18 mouse cellular contexts compared by ENCODE assay signal in the genomic region with DNA sequence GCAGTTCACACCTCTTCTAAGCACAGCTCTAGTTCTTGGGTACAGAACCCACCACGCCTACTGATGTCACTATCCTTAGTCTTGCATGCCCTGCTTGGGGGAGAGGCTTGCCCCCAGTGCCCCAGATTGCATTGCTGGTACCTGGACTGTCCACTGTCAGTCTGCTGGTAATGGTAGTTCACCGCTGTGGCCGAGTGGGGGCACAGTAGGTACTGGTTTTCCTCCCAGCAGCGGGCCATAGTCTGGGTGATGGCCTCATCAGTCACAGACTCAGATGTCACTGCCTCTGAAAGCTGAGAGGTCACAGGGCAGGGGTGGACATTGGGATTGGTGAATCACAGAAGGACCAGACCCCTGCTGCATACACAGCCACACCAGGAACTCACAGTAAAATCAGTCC. TPM values are rescaled to one million over a fixed set of nuclear protein-coding genes. Genes with fewer than 3 reads are reported as not detected.
DNase-seq lines count a peak whose midpoint lies in the region; ATAC-seq and TF ChIP-seq lines count a peak whose summit lies in the region.
"Had no signal": no experiment of that assay in that cellular context is flagged by ENCODE, and none has a peak within 500 bp of the region (broad histone marks: within the 10 kb centered on the region; RNA-seq: fewer than 3 reads in every experiment).

No protein-coding gene starts in this region.

- peak; percentile 28 to 35 for DNase-seq in cerebellum, postnatal 10 days
- DNase-seq in cerebellum, postnatal 36 days = no peak
- DNase-seq in kidney, postnatal 0 days (ENCODE audit: low spot score) = no peak
- DNase-seq in liver, embryonic 14.5 days (ENCODE audit: low read depth in 3 of 3, low spot score in 3 of 3) = no peak
- DNase-seq in heart, postnatal 4 days = no peak
- DNase-seq: adrenal gland, postnatal 14 days; gastrocnemius, adult 2 months; spleen, adult 18-20 months; thymus, postnatal 25 days had no signal

- no peak overlapping the region for H3K4me2 ChIP-seq in kidney, postnatal 0 days (ENCODE audit: low read length)
- H3K4me2 ChIP-seq in kidney, embryonic 16.5 days (replicated peaks; ENCODE audit: low read depth, low read length) = no peak overlapping the region
- no peak overlapping the region for H3K4me2 ChIP-seq in liver, embryonic 14.5 days (ENCODE audit: low read depth)
- no peak overlapping the region for H3K4me2 ChIP-seq in heart, embryonic 12.5 days
- H3K4me2 ChIP-seq: forebrain, embryonic 15.5 days; heart, embryonic 11.5 days; limb, embryonic 15.5 days; neural tube, embryonic 13.5 days had no signal

- no peaks in the 10 kb centered on the region for H3K4me1 ChIP-seq in kidney, postnatal 0 days (replicated peaks; ENCODE audit: insufficient read depth, low read length)
- no peaks in the 10 kb centered on the region for H3K4me1 ChIP-seq in kidney, embryonic 16.5 days (ENCODE audit: insufficient read depth, low read length)
- no peaks in the 10 kb centered on the region for H3K4me1 ChIP-seq in ES-Bruce4 (ENCODE audit: control insufficient read depth, insufficient read depth, low read length)
- H3K4me1 ChIP-seq in liver, embryonic 14.5 days (replicated peaks; ENCODE audit: control insufficient read depth in 2 of 2, insufficient read depth in 2 of 2, low read length in 1 of 2) = peaks cover 0 to 4% of the 10 kb centered on the region in 2 experiments; a peak in 2 of 4 replicates
- no peaks in the 10 kb centered on the region for H3K4me1 ChIP-seq in heart, embryonic 12.5 days (replicated peaks)
- H3K4me1 ChIP-seq: forebrain, embryonic 15.5 days; limb, embryonic 15.5 days; neural tube, embryonic 13.5 days had no signal

- peak; percentile 27; the same call in 1 of the 2 replicates for TF ChIP-seq CTCF in kidney, postnatal 0 days (IDR thresholded peaks at IDR 0.05; ENCODE audit: low read depth)
- TF ChIP-seq CTCF in ES-Bruce4 (IDR thresholded peaks at IDR 0.05; ENCODE audit: low read depth, low read length) = peak; percentile 25
- peak; percentile 28; the same call in 1 of the 2 replicates for TF ChIP-seq CTCF in liver, embryonic 14.5 days (IDR thresholded peaks at IDR 0.05; ENCODE audit: low read depth)

- no peaks in the 10 kb centered on the region for H3K36me3 ChIP-seq in kidney, postnatal 0 days (ENCODE audit: insufficient read depth, low read length)
- 0 out of 2 replicates have a peak, but pooled peaks cover 3% of the 10 kb centered on the region for H3K36me3 ChIP-seq in kidney, embryonic 16.5 days (ENCODE audit: insufficient read depth, low read length)
- H3K36me3 ChIP-seq in ES-Bruce4 (ENCODE audit: control insufficient read depth, insufficient read depth, low read length, poor library complexity, severe bottlenecking) = no peaks in the 10 kb centered on the region
- H3K36me3 ChIP-seq in liver, embryonic 14.5 days (replicated peaks; ENCODE audit: control insufficient read depth, insufficient read depth, low read depth) = no peaks in the 10 kb centered on the region
- H3K36me3 ChIP-seq in heart, embryonic 12.5 days = no peaks in the 10 kb centered on the region
- H3K36me3 ChIP-seq: forebrain, embryonic 15.5 days; G1E; limb, embryonic 15.5 days; neural tube, embryonic 13.5 days had no signal

- TF ChIP-seq EP300 in ES-Bruce4 (IDR thresholded peaks at IDR 0.05; ENCODE audit: insufficient read depth, low read depth, low read length) = no peak
- TF ChIP-seq EP300 in liver, embryonic 14.5 days (IDR thresholded peaks at IDR 0.05; ENCODE audit: low read depth) = no peak

- no peaks in the 10 kb centered on the region for H3K27me3 ChIP-seq in kidney, postnatal 0 days (ENCODE audit: insufficient read depth, low read length)
- H3K27me3 ChIP-seq in kidney, embryonic 16.5 days (ENCODE audit: insufficient read depth, low read length) = no peaks in the 10 kb centered on the region
- H3K27me3 ChIP-seq in ES-Bruce4 (ENCODE audit: control insufficient read depth, insufficient read depth, low read length, poor library complexity, severe bottlenecking) = no peaks in the 10 kb centered on the region
- no peaks in the 10 kb centered on the region for H3K27me3 ChIP-seq in liver, embryonic 14.5 days (ENCODE audit: control insufficient read depth, insufficient read depth, low read length)
- 0 out of 2 replicates have a peak, but pooled peaks cover 5% of the 10 kb centered on the region for H3K27me3 ChIP-seq in heart, embryonic 12.5 days (replicated peaks)
- H3K27me3 ChIP-seq: forebrain, embryonic 15.5 days; limb, embryonic 15.5 days; neural tube, embryonic 13.5 days had no signal

- H3K4me3 ChIP-seq in kidney, postnatal 0 days (replicated peaks; ENCODE audit: low read depth, low read length) = no peak overlapping the region
- H3K4me3 ChIP-seq in kidney, embryonic 16.5 days (ENCODE audit: low read length) = no peak overlapping the region
- H3K4me3 ChIP-seq in ES-Bruce4 (ENCODE audit: low read depth, low read length) = no peak overlapping the region
- no peak overlapping the region for H3K4me3 ChIP-seq in liver, embryonic 14.5 days (ENCODE audit: insufficient read depth in 1 of 2, low read depth in 2 of 2, low read length in 2 of 2)
- no peak overlapping the region for H3K4me3 ChIP-seq in heart, embryonic 12.5 days
- H3K4me3 ChIP-seq: forebrain, embryonic 15.5 days; gastrocnemius, adult 2 months; limb, embryonic 15.5 days; neural tube, embryonic 13.5 days had no signal

- TF ChIP-seq POLR2A in ES-Bruce4 (IDR thresholded peaks at IDR 0.05; ENCODE audit: insufficient read depth, low read length) = no peak

- WGBS in kidney, postnatal 0 days = 50% methylated on average over 4 of the region's 4 CpGs
- 49% methylated on average over 4 of the region's 4 CpGs for WGBS in kidney, embryonic 16.5 days
- WGBS in liver, embryonic 14.5 days (ENCODE audit: insufficient replicate concordance) = 37% methylated on average over 4 of the region's 4 CpGs
- 49% methylated on average over 4 of the region's 4 CpGs for WGBS in heart, embryonic 12.5 days

- H3K27ac ChIP-seq in kidney, postnatal 0 days = no peak overlapping the region
- H3K27ac ChIP-seq in kidney, embryonic 16.5 days (ENCODE audit: low read length) = no peak overlapping the region
- no peak overlapping the region for H3K27ac ChIP-seq in ES-Bruce4 (ENCODE audit: insufficient read depth, low read length)
- H3K27ac ChIP-seq in liver, embryonic 14.5 days = no peak overlapping the region
- H3K27ac ChIP-seq in heart, embryonic 12.5 days (ENCODE audit: poor library complexity, severe bottlenecking) = no peak overlapping the region
- H3K27ac ChIP-seq: forebrain, embryonic 15.5 days; gastrocnemius, adult 2 months; limb, embryonic 15.5 days; macrophage; neural tube, embryonic 13.5 days had no signal

- H3K9ac ChIP-seq in kidney, postnatal 0 days (ENCODE audit: low read depth, low read length) = no peak overlapping the region
- H3K9ac ChIP-seq in kidney, embryonic 16.5 days (replicated peaks; ENCODE audit: low read length) = no peak overlapping the region
- no peak overlapping the region for H3K9ac ChIP-seq in ES-Bruce4 (ENCODE audit: low read depth, poor library complexity, severe bottlenecking)
- no peak overlapping the region for H3K9ac ChIP-seq in liver, embryonic 14.5 days (replicated peaks)
- no peak overlapping the region for H3K9ac ChIP-seq in heart, embryonic 12.5 days
- H3K9ac ChIP-seq: forebrain, embryonic 15.5 days; limb, embryonic 15.5 days; neural tube, embryonic 13.5 days had no signal

- H3K9me3 ChIP-seq in kidney, postnatal 0 days (replicated peaks; ENCODE audit: low read length) = no peaks in the 10 kb centered on the region
- no peaks in the 10 kb centered on the region for H3K9me3 ChIP-seq in kidney, embryonic 16.5 days (ENCODE audit: low read length)
- H3K9me3 ChIP-seq in ES-Bruce4 (replicated peaks; ENCODE audit: control insufficient read depth, insufficient read depth, low read length, poor library complexity, severe bottlenecking) = no peaks in the 10 kb centered on the region
- no peaks in the 10 kb centered on the region for H3K9me3 ChIP-seq in liver, embryonic 14.5 days (ENCODE audit: control insufficient read depth, low read length)
- no peaks in the 10 kb centered on the region for H3K9me3 ChIP-seq in heart, embryonic 12.5 days (replicated peaks)
- H3K9me3 ChIP-seq: forebrain, embryonic 15.5 days; G1E; limb, embryonic 15.5 days; neural tube, embryonic 13.5 days had no signal

- ATAC-seq in kidney, postnatal 0 days (replicated peaks; ENCODE audit: low FRiP score, low read depth) = no peak
- ATAC-seq in kidney, embryonic 16.5 days (ENCODE audit: low FRiP score, low TSS enrichment) = no peak
- no peak for ATAC-seq in liver, embryonic 14.5 days (ENCODE audit: insufficient read depth)
- no peak for ATAC-seq in heart, embryonic 12.5 days (ENCODE audit: insufficient number of reproducible peaks, low FRiP score)
- ATAC-seq: forebrain, embryonic 15.5 days had no signal

RNA-seq across cellular contexts. Expression of gene Thnsl2, which starts 15.2 kb away (rescaled TPM):
- 99.3 and 110 TPM in 2 replicates for polyA plus RNA-seq in kidney, postnatal 0 days (2015; fragmentation: Nextera tagmentation; extraction: Ambion mirVana)
- 57.1 and 69.9 TPM in 2 replicates for polyA plus RNA-seq in kidney, embryonic 16.5 days (2015; fragmentation: Nextera tagmentation; extraction: Ambion mirVana)
- 4.0 and 4.4 TPM in 2 replicates for polyA plus RNA-seq in ES-Bruce4 (2011; ENCODE audit: insufficient read depth, insufficient read length, low read depth, missing spikeins)
- polyA plus RNA-seq in liver, embryonic 14.5 days (2012; rRNA removed) = 4.7 and 5.4 TPM in 2 replicates
- polyA plus RNA-seq in liver, embryonic 14.5 days (2014; fragmentation: Nextera tagmentation; extraction: Ambion mirVana) = 11.5 and 11.8 TPM in 2 replicates
- 2.6 and 4.2 TPM in 2 replicates for polyA plus RNA-seq in heart, embryonic 12.5 days (2016; fragmentation: Nextera tagmentation; extraction: Ambion mirVana)
- 1 to 10 TPM; 4.8 to 5.3 TPM for total RNA-seq in heart, postnatal 4 days (2021)
- total RNA-seq: G1E had no signal
- polyA plus RNA-seq: G1E had no signal

Comparison
In these comparisons a context has a peak if more than half of its experiments do, and no peak if none do; other contexts are left out.
1. DNase-seq: peak in cerebellum, postnatal 10 days (2 of 2); none in cerebellum, postnatal 36 days (0 of 2), kidney, postnatal 0 days (single experiment), liver, embryonic 14.5 days (0 of 3) and heart, postnatal 4 days (single experiment).
2. Peak in every context shown above with its lines, with median percentiles within 50 percentile points of each other: CTCF ChIP-seq.